Mouse (Mus musculus): ENCODE results near the gene H2-Q7.

GRCm38 (mm10) chr17:35469842-35470751, 31.1 kb downstream of the H2-Q7 start, which contains the start of gene H2-Q10:
- TF ChIP-seq CTCF (IDR thresholded peaks at IDR 0.05; ENCODE audit: borderline replicate concordance, control insufficient read depth, extremely low read depth, insufficient read depth, low read length, poor library complexity) (no peak), POLR2A (IDR thresholded peaks at IDR 0.05; ENCODE audit: control insufficient read depth, extremely low read depth, insufficient read depth, low read length, poor library complexity) (no peak)

All from thymus, adult 2 months (tissue).